Mouse (Mus musculus) inflammation-experienced regulatory T-cells, adult 6 months (primary cell): ENCODE data around the gene Slc22a20. TPM values are rescaled to one million over a fixed set of nuclear protein-coding genes. Genes with fewer than 3 reads are reported as not detected.
A peak's percentile ranks its signal among the peaks of the same experiment; 100 is the strongest.

Source experiments
- ATAC-seq: one replicate; pipeline ENCODE4 v1.8.0; 2017
- polyA plus RNA-seq, 3 experiments: library from polyadenylated mRNA; unstranded; fragments of 100-300 nt; shearing (Covaris generic); gene quantifications; one replicate each; pipeline ENCODE4 v1.2.1; 2017

The Slc22a20 gene
- polyA plus RNA-seq, 3 experiments from 2014 or later: not detected

GRCm38 (mm10) chr19:5988815-5989452 lies 3.0 kb upstream of the Slc22a20 start:
- ATAC-seq: no peak

- ATAC-seq: no peak
Observed at GRCm38 (mm10) chr19:5988027-5988814, 2.3 kb upstream of the Slc22a20 start.

GRCm38 (mm10) chr19:5980477-5980876 lies 5.5 kb downstream of the Slc22a20 start:
- no peak for ATAC-seq

GRCm38 (mm10) chr19:5977717-5978116 lies 8.2 kb downstream of the Slc22a20 start:
- no peak for ATAC-seq

- ATAC-seq: no peak
Observed at GRCm38 (mm10) chr19:5975676-5976075, 10.3 kb downstream of the Slc22a20 start.

- ATAC-seq: no peak
Observed at GRCm38 (mm10) chr19:5975112-5975511, 10.8 kb downstream of the Slc22a20 start.

- ATAC-seq: no peak
Observed at GRCm38 (mm10) chr19:5967664-5968063, 18.3 kb downstream of the Slc22a20 start.

GRCm38 (mm10) chr19:5966786-5967185 lies 19.2 kb downstream of the Slc22a20 start:
- ATAC-seq: no peak

GRCm38 (mm10) chr19:5965910-5966309 lies 20.0 kb downstream of the Slc22a20 start:
- ATAC-seq: no peak

GRCm38 (mm10) chr19:5965280-5965679 lies 20.7 kb downstream of the Slc22a20 start:
- ATAC-seq: peak; percentile 74

- no peak for ATAC-seq
Observed at GRCm38 (mm10) chr19:5964804-5965203, 21.1 kb downstream of the Slc22a20 start.

- peak; percentile 87 for ATAC-seq
Observed at GRCm38 (mm10) chr19:5963883-5964562, 21.9 kb downstream of the Slc22a20 start, which contains the start of gene Pola2. TSS of gene Pola2 (minus strand) at chr19:5964202.

GRCm38 (mm10) chr19:5962651-5963050 lies 23.3 kb downstream of the Slc22a20 start:
- ATAC-seq: no peak

- ATAC-seq: no peak
Observed at GRCm38 (mm10) chr19:5957371-5957770, 28.6 kb downstream of the Slc22a20 start.

- peak; percentile 43 for ATAC-seq
Observed at GRCm38 (mm10) chr19:5956685-5957084, 29.3 kb downstream of the Slc22a20 start.

- no peak for ATAC-seq
Observed at GRCm38 (mm10) chr19:5955704-5956670, 30.0 kb downstream of the Slc22a20 start.

GRCm38 (mm10) chr19:5954936-5955335 lies 31.0 kb downstream of the Slc22a20 start:
- ATAC-seq: no peak

GRCm38 (mm10) chr19:5954031-5954710 lies 31.8 kb downstream of the Slc22a20 start:
- no peak for ATAC-seq

- no peak for ATAC-seq
Observed at GRCm38 (mm10) chr19:5953201-5953770, 32.7 kb downstream of the Slc22a20 start.

GRCm38 (mm10) chr19:5952071-5952691 lies 33.8 kb downstream of the Slc22a20 start:
- no peak for ATAC-seq

GRCm38 (mm10) chr19:5951631-5952030 lies 34.3 kb downstream of the Slc22a20 start:
- no peak for ATAC-seq
